Mouse (Mus musculus) subcutaneous adipose tissue, adult 2 months (tissue): ENCODE measurements around the gene Zmym4. TPM values are rescaled to one million over a fixed set of nuclear protein-coding genes. Genes with fewer than 3 reads are reported as not detected.

Experiments
- polyA plus RNA-seq: library from polyadenylated mRNA; depleted of rRNA; stranded (reverse); fragments of >200 nt; gene quantifications from 2 replicates; pipeline ENCODE4 v1.2.3, GENCODE M21; 2012; ENCODE audit warnings: low replicate concordance; rRNA removed

The Zmym4 gene
- 5.5 and 11.6 TPM in 2 replicates for polyA plus RNA-seq

GRCm38 (mm10) chr4:126967864-126968821 lies at the start of gene Zmym4:
Gene Zmym4 (minus strand): TSS chr4:126968135.

Other genes with a start within 250 kb of the Zmym4 start
- not detected in 2 replicates for gene Tfap2e, start 231.9 kb downstream of the Zmym4 start, polyA plus RNA-seq
- 27.6 and 43.6 TPM in 2 replicates for gene Ncdn, start 214.7 kb downstream of the Zmym4 start, polyA plus RNA-seq
- gene AU040320, start 214.6 kb downstream of the Zmym4 start, polyA plus RNA-seq, result 34.4 and 35.0 TPM in 2 replicates
- gene Sfpq, start 53.2 kb upstream of the Zmym4 start, polyA plus RNA-seq, result 20.3 and 42.7 TPM in 2 replicates
- 1.6 and 2.7 TPM in 2 replicates for gene Zmym1, start 93.0 kb upstream of the Zmym4 start, polyA plus RNA-seq
- gene Zmym6, start 109.2 kb upstream of the Zmym4 start, polyA plus RNA-seq, result 8.0 and 10.2 TPM in 2 replicates
- gene Tmem35b, start 155.6 kb upstream of the Zmym4 start, polyA plus RNA-seq, result 17.8 and 22.6 TPM in 2 replicates
- 0.11 and 0.35 TPM in 2 replicates for gene Dlgap3, start 201.1 kb upstream of the Zmym4 start, polyA plus RNA-seq